Mouse (Mus musculus) stomach, postnatal 0 days (tissue): ENCODE data around the gene Wnt9b. TPM values are rescaled to one million over a fixed set of nuclear protein-coding genes. Genes with fewer than 3 reads are reported as not detected.

Experiments used
- ATAC-seq: fragments of 200-750 bp; cut with Nextera tagmentation; 2 replicates; pipeline ENCODE4 v1.8.0; 2017; ENCODE audit not compliant: low FRiP score, low TSS enrichment
- DNase-seq: peaks from one replicate; pipeline ENCODE4 v3.0.0-alpha.2; 2016; ENCODE audit warnings: low spot score
- H3K27ac ChIP-seq: fragments of 300-500 bp; sonication (generic); replicated peaks from 2 replicates; pipeline ENCODE4 v1.5.1; 2014; ENCODE audit warnings: mild to moderate bottlenecking, control low read depth
- H3K27me3 ChIP-seq: fragments of 300-500 bp; sonication (generic); 2 replicates; pipeline ENCODE4 v1.6.1; 2014; ENCODE audit warnings: low read length; ENCODE audit not compliant: control insufficient read depth, insufficient read depth
- H3K36me3 ChIP-seq: fragments of 300-500 bp; sonication (generic); 2 replicates; pipeline ENCODE4 v1.6.1; 2014; ENCODE audit warnings: low read length, mixed read lengths; ENCODE audit not compliant: control insufficient read depth, insufficient read depth
- H3K4me1 ChIP-seq: fragments of 300-500 bp; sonication (generic); replicated peaks from 2 replicates; pipeline ENCODE4 v1.6.1; 2014; ENCODE audit warnings: antibody characterized with exemption; ENCODE audit not compliant: control insufficient read depth, insufficient read depth
- H3K4me2 ChIP-seq: fragments of 300-500 bp; sonication (generic); replicated peaks from 2 replicates; pipeline ENCODE4 v1.6.1; 2014; ENCODE audit warnings: low read depth, mild to moderate bottlenecking, control low read depth, moderate library complexity
- H3K4me3 ChIP-seq: fragments of 300-500 bp; sonication (generic); 2 replicates; pipeline ENCODE4 v1.5.1; 2014; ENCODE audit warnings: low read depth, low read length, control low read depth
- H3K9ac ChIP-seq: fragments of 300-500 bp; sonication (generic); 2 replicates; pipeline ENCODE4 v1.6.1; 2014; ENCODE audit warnings: mild to moderate bottlenecking, low read length, control low read depth, mixed read lengths
- H3K9me3 ChIP-seq: fragments of 300-500 bp; sonication (generic); 2 replicates; pipeline ENCODE4 v1.6.1; 2016; ENCODE audit warnings: low read length; ENCODE audit not compliant: control insufficient read depth
- CTCF ChIP-seq: IDR thresholded peaks from 2 replicates; pipeline ENCODE4 v1.5.1; 2016; ENCODE audit warnings: antibody characterized with exemption, low read depth, mild to moderate bottlenecking, moderate library complexity
- EP300 ChIP-seq: optimal IDR thresholded peaks from 2 replicates; pipeline ENCODE3; 2016; ENCODE audit warnings: antibody characterized with exemption
- WGBS: fragments of 180-500 bp; shearing (Covaris S2); extraction: QIAGEN DNeasy Blood & Tissue Kit; methylation state at CpG from one replicate; pipeline ENCODE4 v1.1.7; 2014; 5-methylcytosine and 5-hydroxymethylcytosine counted together
- polyA plus RNA-seq: library from polyadenylated mRNA; unstranded; fragments of >200 nt; fragmentation: Nextera tagmentation; extraction: Ambion mirVana; gene quantifications from 2 replicates; pipeline ENCODE4 v1.2.1, GENCODE M21; 2015

Wnt9b gene
- polyA plus RNA-seq, 1 experiment from 2014 or later = not detected

DNA sequence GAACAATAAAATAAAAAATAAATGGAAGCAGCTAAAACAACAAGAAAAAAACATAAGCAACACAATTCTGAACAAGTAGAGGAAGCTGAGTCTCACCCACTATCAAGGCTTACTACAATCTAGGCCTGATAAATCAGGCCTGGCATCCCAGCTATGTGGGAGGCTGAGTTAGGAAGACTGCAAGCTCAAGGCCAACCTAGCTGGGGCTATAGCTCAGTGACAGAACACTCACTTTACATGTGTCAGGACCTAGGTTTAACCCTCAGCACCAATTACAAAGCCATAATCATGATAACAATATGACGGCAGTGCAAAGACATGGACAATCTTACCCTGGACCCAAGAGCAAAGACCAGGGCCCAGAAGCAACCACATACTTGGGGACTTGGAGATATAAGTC lies 58.6 kb downstream of the Wnt9b start:
- ATAC-seq (no peak), DNase-seq (no peak)
- TF ChIP-seq CTCF (no peak), EP300 (no peak)
- H3K9me3 ChIP-seq = no peaks in the 10 kb centered on the region
- H3K27me3 ChIP-seq = no peaks in the 10 kb centered on the region
- H3K9ac ChIP-seq = no peak overlapping the region
- peaks cover 7% of the 10 kb centered on the region for H3K36me3 ChIP-seq
- H3K27ac ChIP-seq = no peak overlapping the region
- no peak overlapping the region for H3K4me3 ChIP-seq
- H3K4me1 ChIP-seq = no peaks in the 10 kb centered on the region
- WGBS = 89% methylated on average over 1 of the region's 1 CpGs
- no peak overlapping the region for H3K4me2 ChIP-seq

DNA sequence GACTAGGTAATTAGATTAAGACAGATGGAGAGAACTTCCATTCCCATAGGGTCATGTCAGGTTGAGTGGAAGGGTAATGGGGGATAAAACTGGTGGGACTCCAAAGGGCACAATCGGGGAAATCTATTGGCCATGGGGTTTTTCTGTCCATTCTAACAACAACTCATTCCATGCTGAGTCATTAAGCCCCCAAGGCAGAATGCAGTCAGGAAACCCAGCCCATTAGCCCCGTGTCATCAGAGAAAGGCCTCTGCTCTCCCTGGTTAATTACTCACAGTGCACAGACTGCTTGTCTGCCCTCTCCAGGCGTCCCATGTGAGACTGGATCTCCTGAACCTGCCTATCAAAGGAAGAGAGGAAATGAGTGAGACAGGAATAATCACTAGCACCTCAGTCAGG lies 60.6 kb downstream of the Wnt9b start:
- no peaks in the 10 kb centered on the region for H3K9me3 ChIP-seq
- no peak overlapping the region for H3K4me3 ChIP-seq
- H3K4me1 ChIP-seq = no peaks in the 10 kb centered on the region
- peaks cover 7% of the 10 kb centered on the region for H3K36me3 ChIP-seq
- 39% methylated on average over 3 of the region's 3 CpGs for WGBS
- no peaks in the 10 kb centered on the region for H3K27me3 ChIP-seq
- ATAC-seq = no peak
- no peak for DNase-seq
- H3K4me2 ChIP-seq = no peak overlapping the region
- H3K27ac ChIP-seq = no peak overlapping the region
- no peak overlapping the region for H3K9ac ChIP-seq
- TF ChIP-seq CTCF (no peak), EP300 (no peak)

DNA sequence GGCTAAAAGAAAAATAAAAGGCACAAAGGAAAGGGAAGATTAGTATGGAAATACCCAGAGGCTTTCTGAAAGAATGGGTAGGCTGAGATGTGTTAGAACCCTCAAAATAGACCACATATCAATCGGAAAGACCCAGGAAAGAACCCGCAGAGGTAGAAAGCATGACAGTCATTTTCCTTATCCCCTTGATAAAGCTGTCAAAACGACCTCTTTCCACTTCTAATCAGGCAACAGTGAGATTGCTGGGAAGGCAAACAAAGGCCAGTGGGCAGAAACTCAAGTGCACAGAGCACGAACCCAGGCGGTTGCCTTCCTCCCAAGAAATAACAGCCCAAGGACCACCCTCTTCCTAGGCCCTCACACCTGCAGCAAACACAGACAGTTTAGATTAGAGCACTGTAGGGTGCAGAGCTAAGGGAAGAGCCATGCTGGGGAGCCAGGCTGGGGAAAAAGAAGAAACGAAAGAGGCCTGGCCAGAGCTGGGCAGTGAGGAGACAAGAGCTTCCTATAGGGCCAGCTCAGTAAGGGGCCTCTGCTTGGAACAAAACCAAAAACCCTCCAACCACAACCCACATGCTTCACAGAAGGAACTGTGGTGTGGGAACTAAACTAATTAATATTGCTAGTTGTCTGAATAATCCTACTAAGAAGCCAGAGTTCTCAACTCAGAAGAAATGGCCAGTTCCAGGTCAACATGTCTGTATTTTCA lies 61.2 kb downstream of the Wnt9b start:
- Histone ChIP-seq H3K27ac (no peak overlapping the region), H3K36me3 (peaks cover 11% of the 10 kb centered on the region), H3K27me3 (no peaks in the 10 kb centered on the region), H3K4me2 (no peak overlapping the region), H3K4me3 (no peak overlapping the region), H3K9ac (no peak overlapping the region), H3K4me1 (no peaks in the 10 kb centered on the region), H3K9me3 (no peaks in the 10 kb centered on the region)
- 59% methylated on average over 6 of the region's 6 CpGs for WGBS
- DNase-seq (no peak), ATAC-seq (no peak)
- TF ChIP-seq EP300 (no peak), CTCF (no peak)

DNA sequence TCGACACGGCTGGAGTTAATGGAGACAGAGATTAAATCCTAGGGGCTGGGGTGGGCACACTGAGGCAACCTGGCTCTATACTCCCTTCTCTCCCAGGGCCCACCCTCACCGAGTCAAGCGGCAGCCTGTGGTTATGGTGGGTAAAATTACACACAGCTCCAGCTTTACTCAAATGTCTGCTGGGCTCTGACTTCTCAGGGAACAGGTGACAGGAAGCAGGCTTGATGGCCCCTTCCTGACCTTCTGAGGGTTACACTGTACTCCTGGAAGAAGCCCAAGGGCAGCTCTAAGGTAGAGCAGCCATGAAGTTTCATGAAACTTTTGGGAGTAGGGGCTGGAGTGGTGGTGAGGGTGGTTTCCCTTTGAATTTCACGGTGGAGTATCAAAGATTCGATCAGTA lies 62.9 kb downstream of the Wnt9b start:
- ATAC-seq = no peak
- no peak overlapping the region for H3K4me2 ChIP-seq
- H3K9ac ChIP-seq = no peak overlapping the region
- no peak overlapping the region for H3K27ac ChIP-seq
- no peaks in the 10 kb centered on the region for H3K4me1 ChIP-seq
- H3K36me3 ChIP-seq = peaks cover 23% of the 10 kb centered on the region
- DNase-seq = no peak
- H3K9me3 ChIP-seq = no peaks in the 10 kb centered on the region
- TF ChIP-seq EP300 = no peak
- no peak for TF ChIP-seq CTCF
- H3K4me3 ChIP-seq = no peak overlapping the region
- H3K27me3 ChIP-seq = no peaks in the 10 kb centered on the region
- 93% methylated on average over 6 of the region's 6 CpGs for WGBS

DNA sequence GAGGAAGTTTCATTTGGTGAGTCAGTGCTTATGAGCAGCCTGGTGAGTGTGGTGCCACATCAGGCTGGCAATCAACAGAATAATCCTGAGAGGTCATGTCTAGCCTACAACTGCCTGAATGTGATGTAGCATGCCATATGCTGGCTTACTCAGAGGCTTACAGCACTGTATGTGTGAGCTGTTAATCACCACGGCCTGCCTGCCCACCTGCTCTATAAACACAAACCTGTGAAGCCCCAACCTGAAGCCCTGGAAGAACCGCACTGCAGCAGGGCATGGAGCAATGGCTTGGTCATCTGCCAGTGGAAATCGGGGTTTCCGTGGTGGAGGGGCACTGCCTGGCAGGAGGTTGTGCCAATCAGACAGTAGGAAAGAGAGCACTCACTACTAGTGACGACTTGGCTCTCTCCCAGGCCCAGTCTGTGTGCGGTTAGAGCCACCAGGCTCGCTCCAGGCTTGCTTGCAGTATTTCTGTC lies 64.3 kb downstream of the Wnt9b start:
- WGBS = 87% methylated on average over 7 of the region's 7 CpGs
- H3K9me3 ChIP-seq = no peaks in the 10 kb centered on the region
- ATAC-seq = no peak
- H3K27ac ChIP-seq = no peak overlapping the region
- H3K36me3 ChIP-seq = peaks cover 20% of the 10 kb centered on the region
- no peaks in the 10 kb centered on the region for H3K4me1 ChIP-seq
- H3K4me2 ChIP-seq = no peak overlapping the region
- no peak for DNase-seq
- no peaks in the 10 kb centered on the region for H3K27me3 ChIP-seq
- TF ChIP-seq CTCF = no peak
- no peak for TF ChIP-seq EP300
- no peak overlapping the region for H3K9ac ChIP-seq
- no peak overlapping the region for H3K4me3 ChIP-seq

DNA sequence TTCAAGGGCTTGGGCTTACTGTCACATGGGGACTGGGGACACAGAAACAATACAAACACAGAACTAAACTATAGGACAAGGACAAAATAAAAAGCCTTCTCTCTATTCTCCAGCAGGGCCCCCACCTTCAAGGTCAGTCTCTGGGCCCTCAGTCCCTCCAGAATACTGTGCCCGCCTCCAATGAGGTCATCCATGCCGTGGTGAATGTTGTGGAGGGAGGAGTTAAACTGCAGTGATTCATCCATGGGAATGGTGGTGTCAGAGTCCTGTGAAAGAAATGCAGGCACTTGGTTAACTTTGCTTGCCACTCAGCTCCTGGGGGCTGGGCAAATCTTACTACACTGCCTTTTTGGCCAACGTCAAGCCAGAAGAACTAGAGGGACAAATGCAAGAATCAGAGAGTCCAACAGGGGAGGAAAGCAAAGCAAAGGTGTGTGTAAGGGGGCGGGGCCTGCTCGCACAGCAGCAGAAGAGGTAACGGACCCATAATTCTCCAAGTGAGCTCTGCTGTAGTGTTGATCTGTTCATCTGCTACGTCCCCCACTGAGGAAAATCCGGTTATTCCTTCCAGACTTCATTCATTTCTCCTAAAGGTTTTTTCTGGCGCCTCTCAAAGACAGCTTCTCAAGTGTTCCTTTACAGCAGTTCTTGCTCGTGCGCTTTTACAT lies 65.8 kb downstream of the Wnt9b start:
- H3K27me3 ChIP-seq = no peaks in the 10 kb centered on the region
- DNase-seq (peak; percentile 52), ATAC-seq (peak; percentile 77; the same call in 1 of the 2 replicates)
- H3K4me1 ChIP-seq = no peaks in the 10 kb centered on the region
- H3K9me3 ChIP-seq = no peaks in the 10 kb centered on the region
- H3K4me2 ChIP-seq = no peak overlapping the region
- 66% methylated on average over 11 of the region's 11 CpGs for WGBS
- H3K4me3 ChIP-seq = no peak overlapping the region
- H3K9ac ChIP-seq = no peak overlapping the region
- TF ChIP-seq EP300 = no peak
- H3K27ac ChIP-seq = no peak overlapping the region
- H3K36me3 ChIP-seq = peaks cover 28% of the 10 kb centered on the region

Other genes with a start within 250 kb of the Wnt9b start
- not detected in 2 replicates for gene Lrrc37a, start 245.2 kb downstream of the Wnt9b start, polyA plus RNA-seq
- gene Gm884, start 128.7 kb downstream of the Wnt9b start, polyA plus RNA-seq = not detected in 2 replicates
- gene Lyzl6, start 110.9 kb downstream of the Wnt9b start, polyA plus RNA-seq = not detected in 2 replicates
- gene Rprml, start 100.3 kb downstream of the Wnt9b start, polyA plus RNA-seq = 0.16 and 0.25 TPM in 2 replicates
- 58.7 and 60.4 TPM in 2 replicates for gene Gosr2, start 51.9 kb downstream of the Wnt9b start, polyA plus RNA-seq
- gene Wnt3, start 24.3 kb upstream of the Wnt9b start, polyA plus RNA-seq = 0.51 and 0.55 TPM in 2 replicates
- gene Nsf, start 204.2 kb upstream of the Wnt9b start, polyA plus RNA-seq = 28.2 and 30.6 TPM in 2 replicates
- gene Arf2, start 216.9 kb upstream of the Wnt9b start, polyA plus RNA-seq = 41.7 and 43.3 TPM in 2 replicates